Mouse (Mus musculus): ENCODE results near the gene Rps16. TPM values are rescaled to one million over a fixed set of nuclear protein-coding genes. Genes with fewer than 3 reads are reported as not detected.

The Rps16 gene
- polyA plus RNA-seq, 1 experiment from 2014 or later = 995 TPM

GRCm38 (mm10) chr7:28354113-28354581, 3.7 kb downstream of the Rps16 start:
- Histone ChIP-seq H3K4me1 (peaks cover 44% of the 10 kb centered on the region), H3K9me3 (replicated peaks) (no peaks in the 10 kb centered on the region), H3K27me3 (no peaks in the 10 kb centered on the region), H3K9ac (no peak overlapping the region), H3K36me3 (peaks cover 45% of the 10 kb centered on the region), H3K4me3 (replicated peaks) (no peak overlapping the region), H3K4me2 (no peak overlapping the region), H3K27ac (no peak overlapping the region)
- no peak for ATAC-seq (replicated peaks; ENCODE audit: low FRiP score)
- 64% methylated on average over 3 of the region's 3 CpGs for WGBS

GRCm38 (mm10) chr7:28354596-28354995, 4.1 kb downstream of the Rps16 start:
- H3K4me3 ChIP-seq (replicated peaks) = no peak overlapping the region
- H3K9me3 ChIP-seq (replicated peaks) = no peaks in the 10 kb centered on the region
- peaks cover 42% of the 10 kb centered on the region for H3K4me1 ChIP-seq
- 90% methylated on average over 3 of the region's 3 CpGs for WGBS
- no peaks in the 10 kb centered on the region for H3K27me3 ChIP-seq
- ATAC-seq (replicated peaks; ENCODE audit: low FRiP score) = no peak
- no peak overlapping the region for H3K9ac ChIP-seq
- no peak overlapping the region for H3K27ac ChIP-seq
- H3K4me2 ChIP-seq = no peak overlapping the region
- peaks cover 50% of the 10 kb centered on the region for H3K36me3 ChIP-seq

GRCm38 (mm10) chr7:28355221-28355620, 4.8 kb downstream of the Rps16 start:
- Histone ChIP-seq H3K9me3 (replicated peaks) (no peaks in the 10 kb centered on the region), H3K9ac (no peak overlapping the region), H3K4me2 (no peak overlapping the region), H3K4me1 (peaks cover 36% of the 10 kb centered on the region), H3K36me3 (peaks cover 56% of the 10 kb centered on the region), H3K27ac (no peak overlapping the region), H3K4me3 (replicated peaks) (no peak overlapping the region), H3K27me3 (no peaks in the 10 kb centered on the region)
- no peak for ATAC-seq (replicated peaks; ENCODE audit: low FRiP score)
- WGBS = 81% methylated on average over 3 of the region's 3 CpGs

- H3K27ac ChIP-seq = peak overlapping the region; percentile 87
- no peak overlapping the region for H3K4me3 ChIP-seq (replicated peaks)
- peaks cover 69% of the 10 kb centered on the region for H3K36me3 ChIP-seq
- peak; percentile 60 for ATAC-seq (replicated peaks; ENCODE audit: low FRiP score)
- H3K9ac ChIP-seq = peak overlapping the region; percentile 21; the same call in 1 of the 2 replicates
- 3% methylated on average over 5 of the region's 5 CpGs for WGBS
- peaks cover 30% of the 10 kb centered on the region for H3K4me1 ChIP-seq
- no peak overlapping the region for H3K4me2 ChIP-seq
- no peaks in the 10 kb centered on the region for H3K9me3 ChIP-seq (replicated peaks)
- no peaks in the 10 kb centered on the region for H3K27me3 ChIP-seq
These were observed 6.5 kb downstream of the Rps16 start for GRCm38 (mm10) chr7:28356981-28357380.

GRCm38 (mm10) chr7:28357984-28358383, 7.5 kb downstream of the Rps16 start:
- no peak overlapping the region for H3K4me2 ChIP-seq
- no peaks in the 10 kb centered on the region for H3K9me3 ChIP-seq (replicated peaks)
- ATAC-seq (replicated peaks; ENCODE audit: low FRiP score) = no peak
- peaks cover 69% of the 10 kb centered on the region for H3K36me3 ChIP-seq
- 0 out of 2 replicates have a peak overlapping the region, but pooled peaks have one; percentile 11 for H3K9ac ChIP-seq
- H3K4me3 ChIP-seq (replicated peaks) = no peak overlapping the region
- peak overlapping the region; percentile 87 for H3K27ac ChIP-seq
- no peaks in the 10 kb centered on the region for H3K27me3 ChIP-seq
- H3K4me1 ChIP-seq = peaks cover 28% of the 10 kb centered on the region
- 20% methylated on average over 5 of the region's 5 CpGs for WGBS

- no peak for ATAC-seq (replicated peaks; ENCODE audit: low FRiP score)
- H3K9me3 ChIP-seq (replicated peaks) = no peaks in the 10 kb centered on the region
- H3K27ac ChIP-seq = peak overlapping the region; percentile 87
- H3K36me3 ChIP-seq = peaks cover 69% of the 10 kb centered on the region
- no peak overlapping the region for H3K4me3 ChIP-seq (replicated peaks)
- peaks cover 28% of the 10 kb centered on the region for H3K4me1 ChIP-seq
- H3K4me2 ChIP-seq = no peak overlapping the region
- H3K27me3 ChIP-seq = no peaks in the 10 kb centered on the region
- 0 out of 2 replicates have a peak overlapping the region, but pooled peaks have one; percentile 14 for H3K9ac ChIP-seq
- 67% methylated on average over 7 of the region's 7 CpGs for WGBS
These were observed 8.0 kb downstream of the Rps16 start for GRCm38 (mm10) chr7:28358431-28358830.

GRCm38 (mm10) chr7:28359854-28360253, 9.4 kb downstream of the Rps16 start:
- Histone ChIP-seq H3K9me3 (replicated peaks) (no peaks in the 10 kb centered on the region), H3K4me3 (replicated peaks) (no peak overlapping the region), H3K9ac (no peak overlapping the region), H3K27ac (no peak overlapping the region), H3K4me2 (no peak overlapping the region), H3K27me3 (no peaks in the 10 kb centered on the region), H3K36me3 (peaks cover 69% of the 10 kb centered on the region), H3K4me1 (peaks cover 28% of the 10 kb centered on the region)
- no peak for ATAC-seq (replicated peaks; ENCODE audit: low FRiP score)
- WGBS = 85% methylated on average over 10 of the region's 10 CpGs

- Histone ChIP-seq H3K4me2 (no peak overlapping the region), H3K4me1 (peaks cover 28% of the 10 kb centered on the region), H3K9me3 (replicated peaks) (no peaks in the 10 kb centered on the region), H3K9ac (no peak overlapping the region), H3K36me3 (peaks cover 70% of the 10 kb centered on the region), H3K27me3 (no peaks in the 10 kb centered on the region), H3K27ac (no peak overlapping the region), H3K4me3 (replicated peaks) (no peak overlapping the region)
- WGBS = 97% methylated on average over 6 of the region's 6 CpGs
- ATAC-seq (replicated peaks; ENCODE audit: low FRiP score) = no peak
These were observed 9.8 kb downstream of the Rps16 start for GRCm38 (mm10) chr7:28360291-28360690.

- Histone ChIP-seq H3K4me2 (no peak overlapping the region), H3K27me3 (no peaks in the 10 kb centered on the region), H3K4me1 (peaks cover 25% of the 10 kb centered on the region), H3K36me3 (peaks cover 84% of the 10 kb centered on the region), H3K27ac (no peak overlapping the region), H3K4me3 (replicated peaks) (no peak overlapping the region), H3K9me3 (replicated peaks) (no peaks in the 10 kb centered on the region), H3K9ac (no peak overlapping the region)
- ATAC-seq (replicated peaks; ENCODE audit: low FRiP score) = no peak
- 95% methylated on average over 20 of the region's 20 CpGs for WGBS
These were observed 11.3 kb downstream of the Rps16 start for GRCm38 (mm10) chr7:28361647-28362341.

GRCm38 (mm10) chr7:28362441-28363060, 12.1 kb downstream of the Rps16 start:
- H3K27ac ChIP-seq = no peak overlapping the region
- WGBS = 81% methylated on average over 16 of the region's 16 CpGs
- H3K9me3 ChIP-seq (replicated peaks) = no peaks in the 10 kb centered on the region
- no peak overlapping the region for H3K4me3 ChIP-seq (replicated peaks)
- no peak overlapping the region for H3K4me2 ChIP-seq
- peaks cover 17% of the 10 kb centered on the region for H3K4me1 ChIP-seq
- no peak overlapping the region for H3K9ac ChIP-seq
- H3K36me3 ChIP-seq = peaks cover 92% of the 10 kb centered on the region
- no peaks in the 10 kb centered on the region for H3K27me3 ChIP-seq
- ATAC-seq (replicated peaks; ENCODE audit: low FRiP score) = no peak

GRCm38 (mm10) chr7:28367663-28368275, 17.3 kb downstream of the Rps16 start:
- Histone ChIP-seq H3K9ac (no peak overlapping the region), H3K4me1 (peaks cover 32% of the 10 kb centered on the region), H3K9me3 (replicated peaks) (no peaks in the 10 kb centered on the region), H3K27ac (no peak overlapping the region), H3K36me3 (peaks cover 75% of the 10 kb centered on the region), H3K27me3 (no peaks in the 10 kb centered on the region), H3K4me2 (no peak overlapping the region), H3K4me3 (replicated peaks) (no peak overlapping the region)
- 84% methylated on average over 16 of the region's 16 CpGs for WGBS
- no peak for ATAC-seq (replicated peaks; ENCODE audit: low FRiP score)

- Histone ChIP-seq H3K4me2 (peak overlapping the region; percentile 73; the same call in 1 of the 2 replicates), H3K9ac (no peak overlapping the region), H3K9me3 (replicated peaks) (no peaks in the 10 kb centered on the region), H3K36me3 (peaks cover 69% of the 10 kb centered on the region), H3K27ac (no peak overlapping the region), H3K4me1 (peaks cover 32% of the 10 kb centered on the region), H3K27me3 (no peaks in the 10 kb centered on the region), H3K4me3 (replicated peaks) (no peak overlapping the region)
- ATAC-seq (replicated peaks; ENCODE audit: low FRiP score) = no peak
- 93% methylated on average over 16 of the region's 16 CpGs for WGBS
These were observed 17.9 kb downstream of the Rps16 start for GRCm38 (mm10) chr7:28368276-28368920.
